Mouse (Mus musculus): ENCODE results near the gene Dlat.

GRCm38 (mm10) chr9:50603998-50604324 is 55.6 kb downstream of the Dlat start:
- TF ChIP-seq CTCF (IDR thresholded peaks at IDR 0.05; ENCODE audit: borderline replicate concordance, extremely low read depth, insufficient read depth, insufficient read length): no peak; the same call in 1 of the 2 replicates
- TF ChIP-seq POLR2A (IDR thresholded peaks at IDR 0.05; ENCODE audit: borderline replicate concordance, extremely low read depth, insufficient read depth, insufficient read length, poor library complexity, severe bottlenecking): no peak
